Comparison of ENCODE assay signal across 8 mouse cellular contexts in genomic region chr7:16221582-16222272, GRCm38 (mm10). TPM values are rescaled to one million over a fixed set of nuclear protein-coding genes. Genes with fewer than 3 reads are reported as not detected.
A peak's percentile ranks its signal among the peaks of the same experiment; 100 is the strongest.
DNase-seq lines count a peak whose midpoint lies in the region; ATAC-seq lines count a peak whose summit lies in the region.

Gene Dhx34, minus strand, starts transcription at chr7:16222037.

- peak within 1 kb of the TSS; percentile 78 for H3K4me2 ChIP-seq in hindbrain, embryonic 14.5 days (replicated peaks)

- WGBS in hindbrain, embryonic 14.5 days: 2% methylated on average over 34 of the region's 34 CpGs

- peaks cover 21% of the 10 kb centered on the region for H3K36me3 ChIP-seq in hindbrain, embryonic 14.5 days (replicated peaks; ENCODE audit: control insufficient read depth, insufficient read depth)

- no peaks in the 10 kb centered on the region for H3K9me3 ChIP-seq in hindbrain, embryonic 14.5 days (ENCODE audit: control insufficient read depth, low read length)

- ATAC-seq in hindbrain, embryonic 14.5 days (ENCODE audit: low FRiP score): peak; percentile 96

- peak; percentile 99 for DNase-seq in R1 (ENCODE audit: low read depth, low spot score)
- peak; percentile 98 to 99 for DNase-seq in cerebellum, postnatal 25 days
- peak; percentile 91 to 93 for DNase-seq in frontal cortex, postnatal 25 days (ENCODE audit: low spot score in 2 of 2)
- DNase-seq in hindbrain, embryonic 14.5 days (ENCODE audit: low spot score): peak; percentile 99
- peak; percentile 93 to 94 for DNase-seq in layer of hippocampus, postnatal 36 days
- DNase-seq in lung, postnatal 36 days: peak; percentile 97
- DNase-seq in retina, postnatal 1 day: peak; percentile 97
- peak; percentile 87 to 94 for DNase-seq in urinary bladder, adult 18-20 months (ENCODE audit: low spot score in 2 of 2)

- H3K4me3 ChIP-seq in hindbrain, embryonic 14.5 days (replicated peaks; ENCODE audit: low read length): peak within 1 kb of the TSS; percentile 55

- H3K9ac ChIP-seq in hindbrain, embryonic 14.5 days: peak within 1 kb of the TSS; percentile 68

- peak within 1 kb of the TSS; percentile 74 for H3K27ac ChIP-seq in hindbrain, embryonic 14.5 days

- H3K4me1 ChIP-seq in hindbrain, embryonic 14.5 days (replicated peaks; ENCODE audit: control insufficient read depth, insufficient read depth, low read length): peaks cover 10% of the 10 kb centered on the region

- no peaks in the 10 kb centered on the region for H3K27me3 ChIP-seq in hindbrain, embryonic 14.5 days (ENCODE audit: control insufficient read depth, insufficient read depth, low read length)

RNA-seq across cellular contexts. Expression of gene Dhx34, which starts in this region (rescaled TPM):
- polyA plus RNA-seq in hindbrain, embryonic 14.5 days (2014; fragmentation: Nextera tagmentation; extraction: Ambion mirVana): 7.8 and 9.9 TPM in 2 replicates
- total RNA-seq in layer of hippocampus, postnatal 36 days (2021): 10 to 100 TPM; 10.1 to 12.2 TPM

Comparison
In these comparisons a context has a peak if more than half of its experiments do, and no peak if none do; other contexts are left out.
1. Peak in every context shown above with its lines: DNase-seq, ATAC-seq, H3K4me3 ChIP-seq and H3K27ac ChIP-seq.